Mouse (Mus musculus) hematopoietic stem cell, adult 5-6 weeks (primary cell): ENCODE results near the gene Fam126b. TPM values are rescaled to one million over a fixed set of nuclear protein-coding genes. Genes with fewer than 3 reads are reported as not detected.
A peak's percentile ranks its signal among the peaks of the same experiment; 100 is the strongest.
"Not testable (repeated sequence)": the region's sequence is repeated elsewhere in the genome, so short reads cannot be mapped to it uniquely, and the experiment has no call there.

Source experiments
- ATAC-seq, 2 experiments: fragments of 125-278 bp in 1 of 2; replicated peaks in 1 of 2; 2 replicates each; pipeline ENCODE4 v1.8.0; 2016 to 2017; ENCODE audit warnings: inconsistent platforms in 2 of 2, mild to moderate bottlenecking in 2 of 2, moderate number of reproducible peaks in 2 of 2, low read depth in 1 of 2, moderate TSS enrichment in 1 of 2; ENCODE audit not compliant: low FRiP score in 2 of 2, poor library complexity in 2 of 2, severe bottlenecking in 2 of 2, insufficient read depth in 1 of 2, low TSS enrichment in 1 of 2
- total RNA-seq: library from RNA; stranded (forward); fragments of 172-1452, 232-1000 nt; gene quantifications from 2 replicates; pipeline ENCODE4 v1.2.3, GENCODE M21; 2017

Gene Fam126b
- total RNA-seq, result 17.9 and 35.1 TPM in 2 replicates

DNA sequence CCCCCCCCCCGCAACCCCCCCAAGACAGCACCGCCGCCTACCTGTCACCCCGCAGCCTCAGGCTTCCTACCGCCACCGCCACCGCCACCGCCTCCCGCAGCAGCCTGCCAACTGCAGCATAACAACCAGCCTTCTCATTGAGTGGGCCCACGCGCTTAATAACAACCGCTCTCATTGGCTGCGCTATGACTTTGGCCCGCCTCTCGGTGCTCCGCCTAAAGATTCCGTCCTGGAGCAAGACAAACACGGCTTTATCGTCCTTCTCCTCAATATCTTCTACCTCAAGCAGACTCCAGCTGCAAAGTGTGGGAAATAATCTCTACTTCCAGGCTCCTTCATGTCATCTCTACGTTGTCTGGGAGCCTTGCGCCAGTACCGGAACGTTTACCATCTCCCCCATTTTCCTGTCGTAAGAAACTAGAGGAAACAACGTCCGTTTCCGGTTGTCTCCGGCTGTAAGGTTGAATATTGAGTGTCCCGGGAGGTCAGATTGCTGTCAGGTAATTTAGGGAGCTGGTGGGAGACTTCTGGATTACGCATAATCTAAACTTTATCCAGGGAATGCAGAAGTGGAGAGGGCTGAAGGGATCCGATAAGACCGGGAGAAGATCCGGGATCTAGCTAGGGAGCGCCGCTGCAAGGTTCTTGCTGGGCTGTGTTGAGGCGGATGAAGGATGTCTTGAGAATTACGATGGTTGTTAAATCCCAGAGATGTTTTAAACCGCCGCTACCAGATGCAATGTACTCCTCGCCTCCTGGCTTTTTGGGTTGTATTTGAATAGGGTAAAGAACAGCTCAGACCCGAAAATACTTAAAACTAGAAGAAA lies at the start of gene Fam126b, which contains the start of gene Ndufb3:
Gene Fam126b (minus strand): TSS at position 153 of the 827 bp plus-strand sequence.
Gene Ndufb3 (plus strand): TSS at position 214 of the 827 bp plus-strand sequence.
- peak; percentile 99 to 100 for ATAC-seq

DNA sequence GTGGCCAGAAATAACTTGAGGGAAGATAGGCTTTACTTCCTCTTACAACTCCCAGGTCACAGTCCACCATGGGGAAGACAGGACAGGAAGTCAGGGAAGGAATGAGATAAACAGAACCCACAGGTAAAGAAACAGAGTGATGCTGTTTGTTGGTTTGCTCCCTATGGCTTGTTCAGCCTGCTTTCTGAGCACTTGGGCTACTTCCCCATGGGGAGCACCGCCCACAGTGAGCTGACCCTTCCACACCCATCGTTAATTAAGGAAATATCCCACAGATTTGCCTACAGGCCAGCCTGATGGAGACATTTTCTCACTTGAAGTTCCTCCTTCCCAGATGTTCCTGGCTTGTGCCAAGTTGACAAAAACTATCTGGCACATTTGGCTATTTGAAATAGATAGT lies 42.7 kb upstream of the Fam126b start:
- not testable (repeated sequence) for ATAC-seq

GRCm38 (mm10) chr1:58621996-58622748 lies 36.0 kb upstream of the Fam126b start:
- ATAC-seq, result no peak

DNA sequence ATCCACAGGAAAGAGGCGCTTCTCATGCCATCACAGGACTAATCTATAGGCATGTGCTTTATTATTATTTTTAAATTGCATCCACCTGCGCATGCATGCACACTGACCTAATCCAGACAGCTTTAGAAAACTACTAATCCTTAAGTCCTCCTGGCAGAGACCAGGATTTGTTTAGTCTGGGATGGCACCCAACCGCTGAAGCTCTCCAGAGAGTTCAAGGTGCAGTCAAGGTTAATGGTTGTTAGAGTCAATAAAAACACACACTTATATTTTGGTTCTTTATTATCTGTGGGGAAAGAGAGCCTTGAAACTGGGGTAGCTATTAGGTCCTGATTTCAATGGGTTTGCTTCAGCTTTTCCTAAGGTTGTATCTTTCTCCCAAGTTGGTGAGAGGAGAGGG lies 35.1 kb upstream of the Fam126b start:
- no peak for ATAC-seq

DNA sequence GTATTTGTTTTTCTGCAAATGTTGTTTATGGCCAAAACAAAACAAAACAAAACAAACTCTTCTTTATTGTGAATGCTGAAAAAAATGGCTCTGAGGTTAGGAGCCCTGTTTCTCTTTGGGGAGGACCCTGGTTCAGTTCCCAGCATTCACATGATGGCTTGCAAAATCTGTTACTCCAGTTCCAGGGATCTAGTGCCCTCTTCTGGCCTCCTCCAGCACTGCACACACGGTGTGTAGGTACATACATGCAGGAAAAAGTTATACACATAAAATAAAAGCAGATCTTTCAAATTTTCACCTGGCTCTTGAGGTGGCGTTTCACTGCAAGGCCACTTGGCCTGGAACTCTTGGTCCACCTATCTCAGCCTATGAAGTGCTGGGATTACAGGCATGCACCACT lies 32.6 kb upstream of the Fam126b start:
- no peak for ATAC-seq

DNA sequence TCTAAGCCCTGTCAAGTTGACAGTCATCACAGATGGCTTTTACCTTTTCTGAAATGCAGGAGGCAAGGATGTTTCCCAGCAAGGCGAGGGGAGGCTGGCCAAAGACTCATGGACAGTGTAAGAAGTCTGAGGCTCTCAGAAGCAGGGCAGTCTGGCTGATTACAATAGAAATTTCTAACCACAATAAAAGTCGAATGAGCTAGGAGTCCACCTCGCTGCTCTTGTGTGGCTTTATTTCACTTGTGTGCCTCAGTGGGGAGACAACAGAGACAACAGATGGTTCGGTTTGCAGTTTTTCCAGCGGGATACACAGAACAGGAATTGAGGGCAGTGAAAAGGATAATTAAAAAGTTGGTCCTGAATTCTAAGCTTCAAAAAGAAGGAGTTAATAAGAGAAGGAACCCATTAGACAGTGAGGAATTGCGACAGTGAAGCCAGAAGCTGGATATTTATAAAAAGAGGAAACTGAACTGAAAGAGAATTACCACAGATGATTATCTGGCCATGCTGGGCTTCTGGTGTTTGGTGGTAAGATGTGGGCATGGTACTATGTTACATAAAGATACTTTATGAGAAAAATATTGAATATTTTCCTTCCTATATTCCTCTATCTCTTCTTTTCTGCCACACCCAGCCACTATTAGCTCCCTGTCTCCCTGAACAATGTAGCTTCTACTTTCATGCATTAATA lies 32.0 kb upstream of the Fam126b start:
- peak; percentile 88 to 93 for ATAC-seq

- no peak for ATAC-seq
Measured at GRCm38 (mm10) chr1:58617076-58617475, 31.0 kb upstream of the Fam126b start.

DNA sequence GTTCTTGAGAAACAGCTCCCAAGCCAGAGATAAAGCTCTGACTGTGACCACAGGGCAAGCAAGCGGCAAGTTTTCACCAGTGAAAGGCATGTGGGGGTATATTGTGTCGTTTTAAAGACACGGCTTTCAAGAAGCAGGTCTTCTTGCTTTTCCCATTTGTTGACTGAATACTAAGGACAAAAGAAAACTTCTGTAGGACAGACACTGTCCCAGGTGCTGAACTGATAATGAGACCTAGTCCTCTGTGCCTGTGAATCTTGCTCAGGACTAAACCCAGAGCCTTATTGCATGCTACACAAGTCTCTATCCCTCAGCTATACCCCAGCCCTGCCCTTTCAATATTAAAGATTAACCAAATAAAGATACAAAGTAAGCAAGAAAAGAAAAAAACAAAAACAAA lies 30.1 kb upstream of the Fam126b start:
- ATAC-seq, result no peak

- no peak for ATAC-seq
Measured at GRCm38 (mm10) chr1:58615146-58615545, 29.0 kb upstream of the Fam126b start.

GRCm38 (mm10) chr1:58614424-58614823 lies 28.3 kb upstream of the Fam126b start:
- ATAC-seq, result no peak

GRCm38 (mm10) chr1:58613786-58614185 lies 27.7 kb upstream of the Fam126b start:
- ATAC-seq, result no peak

DNA sequence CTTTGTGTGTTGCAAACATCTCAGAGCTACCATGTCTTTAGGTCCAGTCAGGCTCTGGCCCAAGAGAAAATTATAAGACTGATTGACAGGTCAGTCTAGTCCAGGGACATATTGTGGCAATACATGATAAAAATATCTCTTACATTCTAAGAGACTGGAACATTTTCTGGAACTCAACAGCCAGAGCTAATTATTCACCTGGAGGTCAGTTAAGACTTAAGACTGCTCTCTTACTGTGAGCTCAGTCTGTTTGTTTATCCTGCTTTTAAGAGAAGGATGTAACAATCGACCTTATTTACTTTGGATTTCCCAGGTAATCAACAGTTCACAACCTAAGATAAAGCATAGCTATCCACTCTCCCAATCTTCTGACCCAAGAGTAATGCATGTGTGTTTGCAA lies 24.5 kb upstream of the Fam126b start:
- ATAC-seq, result no peak

GRCm38 (mm10) chr1:58610166-58610565 lies 24.0 kb upstream of the Fam126b start:
- ATAC-seq, result no peak

- ATAC-seq, result not testable (repeated sequence)
Measured at GRCm38 (mm10) chr1:58609591-58609990, 23.5 kb upstream of the Fam126b start.

GRCm38 (mm10) chr1:58603738-58604137 lies 17.6 kb upstream of the Fam126b start:
- ATAC-seq, result peak in 1 of 2 experiments; percentile 64; a peak in 1 of 4 replicates

GRCm38 (mm10) chr1:58602681-58603080 lies 16.6 kb upstream of the Fam126b start:
- no peak for ATAC-seq

- ATAC-seq, result no peak
Measured at GRCm38 (mm10) chr1:58587491-58587890, 1.4 kb upstream of the Fam126b start.
